Comparison of ENCODE assay signal across 18 mouse cellular contexts in the genomic region with DNA sequence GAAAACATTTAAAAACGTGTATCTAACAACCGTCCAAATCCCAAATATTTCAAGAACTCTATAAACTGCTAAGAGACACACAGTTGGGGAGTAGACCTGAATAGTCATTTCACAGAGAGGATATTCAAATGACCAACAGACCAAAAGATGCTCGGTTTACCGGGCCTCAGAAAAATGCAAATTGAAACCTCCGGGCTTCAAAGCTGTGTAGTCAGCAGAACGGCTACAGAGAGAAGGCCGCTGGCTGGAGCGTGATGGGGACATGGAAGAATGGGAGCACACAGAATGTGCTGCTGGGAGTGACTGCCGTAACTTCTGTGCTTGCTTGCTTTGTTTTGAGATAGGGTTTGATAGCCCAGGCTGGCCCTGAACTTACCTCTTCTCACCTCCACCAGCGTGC. TPM values are rescaled to one million over a fixed set of nuclear protein-coding genes. Genes with fewer than 3 reads are reported as not detected.
DNase-seq lines count a peak whose midpoint lies in the region; ATAC-seq and TF ChIP-seq lines count a peak whose summit lies in the region.
"Had no signal": no experiment of that assay in that cellular context is flagged by ENCODE, and none has a peak within 500 bp of the region (broad histone marks: within the 10 kb centered on the region; RNA-seq: fewer than 3 reads in every experiment).

No protein-coding gene starts in this region.

- H3K9ac ChIP-seq in kidney, embryonic 15.5 days: no peak overlapping the region
- H3K9ac ChIP-seq in liver, embryonic 16.5 days (ENCODE audit: low read depth, low read length): no peak overlapping the region
- H3K9ac ChIP-seq in hindbrain, embryonic 12.5 days: no peak overlapping the region
- no peak overlapping the region for H3K9ac ChIP-seq in hindbrain, embryonic 13.5 days
- H3K9ac ChIP-seq: forebrain, postnatal 0 days; lung, embryonic 15.5 days; midbrain, embryonic 15.5 days had no signal

- no peak overlapping the region for H3K4me3 ChIP-seq in kidney, embryonic 15.5 days (replicated peaks)
- peak overlapping the region; percentile 89 for H3K4me3 ChIP-seq in bone marrow, adult 2 months (replicated peaks; ENCODE audit: control insufficient read depth, low read depth, low read length)
- 0 out of 2 replicates have a peak overlapping the region, but pooled peaks have one; percentile 81 for H3K4me3 ChIP-seq in limb, embryonic 10.5 days
- H3K4me3 ChIP-seq in liver, embryonic 16.5 days (ENCODE audit: low read depth, low read length): peak overlapping the region; percentile 73; the same call in 1 of the 2 replicates
- H3K4me3 ChIP-seq in hindbrain, embryonic 12.5 days: no peak overlapping the region
- no peak overlapping the region for H3K4me3 ChIP-seq in hindbrain, embryonic 13.5 days

- H3K4me2 ChIP-seq in kidney, embryonic 15.5 days: no peak overlapping the region
- H3K4me2 ChIP-seq in liver, embryonic 16.5 days (ENCODE audit: low read depth, low read length): peak overlapping the region; percentile 90
- no peak overlapping the region for H3K4me2 ChIP-seq in hindbrain, embryonic 12.5 days (replicated peaks)
- no peak overlapping the region for H3K4me2 ChIP-seq in hindbrain, embryonic 13.5 days

- no peak for TF ChIP-seq CTCF in bone marrow, adult 2 months (IDR thresholded peaks at IDR 0.05; ENCODE audit: control insufficient read depth, insufficient read depth, low read length)

- ATAC-seq in kidney, embryonic 15.5 days (replicated peaks; ENCODE audit: low FRiP score): no peak
- no peak for ATAC-seq in liver, embryonic 16.5 days (ENCODE audit: low read depth)
- no peak for ATAC-seq in hindbrain, embryonic 12.5 days (ENCODE audit: low FRiP score)
- no peak for ATAC-seq in hindbrain, embryonic 13.5 days (ENCODE audit: low FRiP score)
- ATAC-seq: forebrain, postnatal 0 days; hindbrain, embryonic 16.5 days; midbrain, embryonic 15.5 days had no signal

- DNase-seq in kidney, postnatal 36 days: no peak
- no peak for DNase-seq in limb, embryonic 10.5 days (ENCODE audit: low spot score)
- DNase-seq in right cerebral cortex, adult 18-20 months: no peak
- DNase-seq: cerebellum, postnatal 36 days; forebrain, postnatal 0 days; heart, postnatal 14 days; kidney, adult 2 months; layer of hippocampus, postnatal 36 days; right cerebral cortex, postnatal 14 days; thymus, postnatal 36 days had no signal

- H3K4me1 ChIP-seq in kidney, embryonic 15.5 days: peaks cover 21% of the 10 kb centered on the region
- peaks cover 7% of the 10 kb centered on the region for H3K4me1 ChIP-seq in bone marrow, adult 2 months (ENCODE audit: control insufficient read depth, insufficient read depth, low read length)
- peaks cover 23% of the 10 kb centered on the region for H3K4me1 ChIP-seq in limb, embryonic 10.5 days
- peaks cover 15% of the 10 kb centered on the region for H3K4me1 ChIP-seq in liver, embryonic 16.5 days (ENCODE audit: control insufficient read depth, low read depth, low read length)
- H3K4me1 ChIP-seq in hindbrain, embryonic 12.5 days: peaks cover 8% of the 10 kb centered on the region
- H3K4me1 ChIP-seq in hindbrain, embryonic 13.5 days (replicated peaks): peaks cover 22% of the 10 kb centered on the region

- no peaks in the 10 kb centered on the region for H3K27me3 ChIP-seq in kidney, embryonic 15.5 days
- H3K27me3 ChIP-seq in limb, embryonic 10.5 days (ENCODE audit: low read depth, poor library complexity, severe bottlenecking): no peaks in the 10 kb centered on the region
- H3K27me3 ChIP-seq in liver, embryonic 16.5 days (ENCODE audit: control insufficient read depth, insufficient read depth, low read depth, low read length): no peaks in the 10 kb centered on the region
- H3K27me3 ChIP-seq in hindbrain, embryonic 12.5 days: no peaks in the 10 kb centered on the region
- no peaks in the 10 kb centered on the region for H3K27me3 ChIP-seq in hindbrain, embryonic 13.5 days
- H3K27me3 ChIP-seq: lung, embryonic 15.5 days; midbrain, embryonic 15.5 days had no signal

- no peaks in the 10 kb centered on the region for H3K9me3 ChIP-seq in kidney, embryonic 15.5 days (replicated peaks)
- H3K9me3 ChIP-seq in limb, embryonic 10.5 days (replicated peaks): no peaks in the 10 kb centered on the region
- no peaks in the 10 kb centered on the region for H3K9me3 ChIP-seq in liver, embryonic 16.5 days (replicated peaks; ENCODE audit: control insufficient read depth, low read length)
- no peaks in the 10 kb centered on the region for H3K9me3 ChIP-seq in hindbrain, embryonic 12.5 days (replicated peaks)
- H3K9me3 ChIP-seq in hindbrain, embryonic 13.5 days: no peaks in the 10 kb centered on the region
- H3K9me3 ChIP-seq: lung, embryonic 15.5 days; midbrain, embryonic 15.5 days had no signal

- H3K36me3 ChIP-seq in kidney, embryonic 15.5 days: no peaks in the 10 kb centered on the region
- no peaks in the 10 kb centered on the region for H3K36me3 ChIP-seq in limb, embryonic 10.5 days
- no peaks in the 10 kb centered on the region for H3K36me3 ChIP-seq in liver, embryonic 16.5 days (ENCODE audit: control insufficient read depth, insufficient read depth)
- no peaks in the 10 kb centered on the region for H3K36me3 ChIP-seq in hindbrain, embryonic 12.5 days
- no peaks in the 10 kb centered on the region for H3K36me3 ChIP-seq in hindbrain, embryonic 13.5 days
- H3K36me3 ChIP-seq: lung, embryonic 15.5 days; midbrain, embryonic 15.5 days had no signal

- WGBS in kidney, embryonic 15.5 days: 69% methylated on average over 10 of the region's 10 CpGs
- 80% methylated on average over 10 of the region's 10 CpGs for WGBS in bone marrow, adult 2 months
- WGBS in limb, embryonic 10.5 days: 84% methylated on average over 10 of the region's 10 CpGs
- 75% methylated on average over 10 of the region's 10 CpGs for WGBS in liver, embryonic 16.5 days (ENCODE audit: insufficient replicate concordance)
- WGBS in hindbrain, embryonic 12.5 days: 73% methylated on average over 10 of the region's 10 CpGs
- 71% methylated on average over 10 of the region's 10 CpGs for WGBS in hindbrain, embryonic 13.5 days

- H3K27ac ChIP-seq in kidney, embryonic 15.5 days: 0 out of 2 replicates have a peak overlapping the region, but pooled peaks have one; percentile 75
- H3K27ac ChIP-seq in bone marrow, adult 2 months (ENCODE audit: control insufficient read depth, insufficient read depth, low read depth, low read length, poor library complexity): peak overlapping the region; percentile 33; the same call in 1 of the 2 replicates
- no peak overlapping the region for H3K27ac ChIP-seq in limb, embryonic 10.5 days
- H3K27ac ChIP-seq in liver, embryonic 16.5 days (ENCODE audit: low read length): peak overlapping the region; percentile 50; the same call in 1 of the 2 replicates
- H3K27ac ChIP-seq in hindbrain, embryonic 12.5 days: no peak overlapping the region
- no peak overlapping the region for H3K27ac ChIP-seq in hindbrain, embryonic 13.5 days
- H3K27ac ChIP-seq: lung, embryonic 15.5 days; midbrain, embryonic 15.5 days had no signal

- no peak for TF ChIP-seq POLR2A in bone marrow, adult 2 months (IDR thresholded peaks at IDR 0.05; ENCODE audit: borderline replicate concordance, control insufficient read depth, low read depth, low read length)

RNA-seq across cellular contexts. Expression of gene Srpr, which starts 1.6 kb away (rescaled TPM):
- 117 and 123 TPM in 2 replicates for polyA plus RNA-seq in kidney, embryonic 15.5 days (2015; fragmentation: Nextera tagmentation; extraction: Ambion mirVana)
- polyA plus RNA-seq in bone marrow, adult 2 months (2011; ENCODE audit: insufficient read depth, insufficient read length, low replicate concordance, missing spikeins): 16.6 and 50.8 TPM in 2 replicates
- 93.7 and 100 TPM in 2 replicates for polyA plus RNA-seq in limb, embryonic 10.5 days (2016; fragmentation: Nextera tagmentation; extraction: Ambion mirVana)
- 48.2 and 51.5 TPM in 2 replicates for polyA plus RNA-seq in liver, embryonic 16.5 days (2015; fragmentation: Nextera tagmentation; extraction: Ambion mirVana)
- 90.6 and 94.2 TPM in 2 replicates for polyA plus RNA-seq in hindbrain, embryonic 12.5 days (2016; fragmentation: Nextera tagmentation; extraction: Ambion mirVana)
- 67.9 and 70.4 TPM in 2 replicates for polyA plus RNA-seq in hindbrain, embryonic 13.5 days (2015; fragmentation: Nextera tagmentation; extraction: Ambion mirVana)

RNA-seq across cellular contexts. Expression of gene Tirap, which starts 1.7 kb away (rescaled TPM):
- 11.9 and 12.1 TPM in 2 replicates for polyA plus RNA-seq in kidney, embryonic 15.5 days (2015; fragmentation: Nextera tagmentation; extraction: Ambion mirVana)
- 2.7 and 7.5 TPM in 2 replicates for polyA plus RNA-seq in bone marrow, adult 2 months (2011; ENCODE audit: insufficient read depth, insufficient read length, low replicate concordance, missing spikeins)
- polyA plus RNA-seq in limb, embryonic 10.5 days (2016; fragmentation: Nextera tagmentation; extraction: Ambion mirVana): 20.0 and 22.1 TPM in 2 replicates
- 7.2 and 8.5 TPM in 2 replicates for polyA plus RNA-seq in liver, embryonic 16.5 days (2015; fragmentation: Nextera tagmentation; extraction: Ambion mirVana)
- polyA plus RNA-seq in hindbrain, embryonic 12.5 days (2016; fragmentation: Nextera tagmentation; extraction: Ambion mirVana): 11.9 and 13.4 TPM in 2 replicates
- 6.4 and 7.4 TPM in 2 replicates for polyA plus RNA-seq in hindbrain, embryonic 13.5 days (2015; fragmentation: Nextera tagmentation; extraction: Ambion mirVana)

RNA-seq across cellular contexts. Expression of gene Foxred1, which starts 12.5 kb away (rescaled TPM):
- polyA plus RNA-seq in kidney, embryonic 15.5 days (2015; fragmentation: Nextera tagmentation; extraction: Ambion mirVana): 47.3 and 50.7 TPM in 2 replicates
- polyA plus RNA-seq in bone marrow, adult 2 months (2011; ENCODE audit: insufficient read depth, insufficient read length, low replicate concordance, missing spikeins): 17.7 and 18.8 TPM in 2 replicates
- polyA plus RNA-seq in limb, embryonic 10.5 days (2016; fragmentation: Nextera tagmentation; extraction: Ambion mirVana): 56.7 and 57.1 TPM in 2 replicates
- 20.2 and 20.5 TPM in 2 replicates for polyA plus RNA-seq in liver, embryonic 16.5 days (2015; fragmentation: Nextera tagmentation; extraction: Ambion mirVana)
- polyA plus RNA-seq in hindbrain, embryonic 12.5 days (2016; fragmentation: Nextera tagmentation; extraction: Ambion mirVana): 45.7 and 50.4 TPM in 2 replicates
- polyA plus RNA-seq in hindbrain, embryonic 13.5 days (2015; fragmentation: Nextera tagmentation; extraction: Ambion mirVana): 46.8 and 52.4 TPM in 2 replicates

RNA-seq across cellular contexts. Expression of gene Dcps, which starts 22.5 kb away (rescaled TPM):
- polyA plus RNA-seq in kidney, embryonic 15.5 days (2015; fragmentation: Nextera tagmentation; extraction: Ambion mirVana): 94.4 and 95.4 TPM in 2 replicates
- polyA plus RNA-seq in bone marrow, adult 2 months (2011; ENCODE audit: insufficient read depth, insufficient read length, low replicate concordance, missing spikeins): 12.3 and 31.1 TPM in 2 replicates
- polyA plus RNA-seq in limb, embryonic 10.5 days (2016; fragmentation: Nextera tagmentation; extraction: Ambion mirVana): 86.0 and 92.3 TPM in 2 replicates
- polyA plus RNA-seq in liver, embryonic 16.5 days (2015; fragmentation: Nextera tagmentation; extraction: Ambion mirVana): 43.4 and 44.2 TPM in 2 replicates
- 73.1 and 73.8 TPM in 2 replicates for polyA plus RNA-seq in hindbrain, embryonic 12.5 days (2016; fragmentation: Nextera tagmentation; extraction: Ambion mirVana)
- polyA plus RNA-seq in hindbrain, embryonic 13.5 days (2015; fragmentation: Nextera tagmentation; extraction: Ambion mirVana): 78.0 and 80.1 TPM in 2 replicates

Comparison
In these comparisons a context has a peak if more than half of its experiments do, and no peak if none do; other contexts are left out.
1. H3K27ac ChIP-seq: peak in kidney, embryonic 15.5 days (single experiment), bone marrow, adult 2 months (single experiment) and liver, embryonic 16.5 days (single experiment); none in limb, embryonic 10.5 days (single experiment), hindbrain, embryonic 12.5 days (single experiment) and hindbrain, embryonic 13.5 days (single experiment).
2. H3K4me3 ChIP-seq: peak in bone marrow, adult 2 months (single experiment), limb, embryonic 10.5 days (single experiment) and liver, embryonic 16.5 days (single experiment); none in kidney, embryonic 15.5 days (single experiment), hindbrain, embryonic 12.5 days (single experiment) and hindbrain, embryonic 13.5 days (single experiment).